Mouse (Mus musculus) heart, postnatal 14 days (tissue): ENCODE results near the gene Edaradd. TPM values are rescaled to one million over a fixed set of nuclear protein-coding genes. Genes with fewer than 3 reads are reported as not detected.
"Not testable (repeated sequence)": the region's sequence is repeated elsewhere in the genome, so short reads cannot be mapped to it uniquely, and the experiment has no call there.

Source experiments
- DNase-seq, 2 experiments: peaks; one replicate each; pipeline ENCODE4 v3.0.0; 2021 to 2022
- intact Hi-C: fragments of 180-260 bp; cut with DNase I; formaldehyde crosslinking; loops from one replicate; pipeline ENCODE4 v1.15.1; 2025
- total RNA-seq, 2 experiments: library from RNA; stranded (reverse); gene quantifications; 2 replicates each; pipeline ENCODE4 v1.2.3; 2021

Gene Edaradd
- total RNA-seq, 2 experiments from 2014 or later: 0.07 to 0.27 TPM

GRCm38 (mm10) chr13:12464844-12465243 is 55.4 kb downstream of the Edaradd start, which contains the start of gene Lgals8:
Gene Lgals8 (minus strand): TSS chr13:12464944.
- DNase-seq: no peak
- intact Hi-C loops: loop anchor here (5.0 kb wide), 2 partner anchors 68 to 102 kb away; partner anchors contain the start of genes Ero1lb and Heatr1

- intact Hi-C loops: loop anchor here (5.0 kb wide), 2 partner anchors 67 to 103 kb away; partner anchors contain the start of genes Ero1lb and Heatr1
- not testable (repeated sequence) for DNase-seq
These were observed 56.1 kb downstream of the Edaradd start for GRCm38 (mm10) chr13:12464159-12464558.

DNA sequence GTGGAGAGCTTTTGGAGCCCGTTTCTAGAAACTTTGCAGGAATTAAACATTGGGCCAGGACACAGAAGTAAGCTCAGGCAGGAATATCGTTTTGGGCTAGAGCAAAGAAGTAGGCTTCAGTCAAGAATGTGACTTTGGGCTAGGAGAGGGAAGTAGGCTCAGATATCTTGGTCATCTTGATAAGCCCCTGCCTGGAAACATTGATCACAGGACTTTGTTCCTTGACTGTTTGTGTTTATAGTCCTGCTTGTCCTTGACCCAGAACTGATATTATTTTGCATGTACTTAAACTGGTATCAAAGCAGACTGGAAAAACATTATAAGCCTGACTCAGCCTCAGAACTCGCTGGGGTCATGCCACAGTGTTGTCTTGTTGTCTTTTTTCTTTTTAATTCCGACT is 57.6 kb downstream of the Edaradd start:
- intact Hi-C loops: loop anchor here (5.0 kb wide), 2 partner anchors 65 to 105 kb away; partner anchors contain the start of genes Ero1lb and Heatr1
- no peak for DNase-seq

DNA sequence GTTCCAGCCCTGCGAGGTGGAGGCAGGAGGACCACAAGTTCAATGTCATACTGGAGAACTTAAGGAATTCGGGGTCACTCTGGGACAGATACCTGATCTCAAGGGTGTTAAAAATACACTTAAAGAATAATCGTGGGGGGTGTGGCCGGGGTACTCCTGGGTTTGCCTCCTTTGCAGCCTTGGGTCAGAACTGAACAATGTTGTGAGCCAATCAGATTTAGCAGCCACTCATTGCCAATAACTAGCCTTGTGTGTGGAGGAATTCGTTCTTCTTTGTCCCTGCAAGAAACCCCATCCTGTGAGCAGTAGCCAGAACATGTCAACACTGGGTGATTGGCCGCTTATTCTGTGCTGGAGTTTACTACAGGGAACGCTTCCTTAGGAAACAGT is 58.5 kb downstream of the Edaradd start:
- DNase-seq: no peak
- intact Hi-C loops: loop anchor here (5.0 kb wide), 2 partner anchors 64 to 106 kb away; partner anchors contain the start of genes Ero1lb and Heatr1

- intact Hi-C loops: loop anchor here (5.0 kb wide), 2 partner anchors 64 to 106 kb away; partner anchors contain the start of genes Ero1lb and Heatr1
- peak; percentile 96 for DNase-seq
These were observed 59.1 kb downstream of the Edaradd start for GRCm38 (mm10) chr13:12460881-12461729.

- intact Hi-C loops: loop anchor here (5.0 kb wide), 2 partner anchors 63 to 107 kb away; partner anchors contain the start of genes Ero1lb and Heatr1
- peak; percentile 41 to 47 for DNase-seq
These were observed 59.8 kb downstream of the Edaradd start for GRCm38 (mm10) chr13:12460443-12460842.

- intact Hi-C loops: no loop called here
These were observed 63.5 kb downstream of the Edaradd start for GRCm38 (mm10) chr13:12456711-12457110.

DNA sequence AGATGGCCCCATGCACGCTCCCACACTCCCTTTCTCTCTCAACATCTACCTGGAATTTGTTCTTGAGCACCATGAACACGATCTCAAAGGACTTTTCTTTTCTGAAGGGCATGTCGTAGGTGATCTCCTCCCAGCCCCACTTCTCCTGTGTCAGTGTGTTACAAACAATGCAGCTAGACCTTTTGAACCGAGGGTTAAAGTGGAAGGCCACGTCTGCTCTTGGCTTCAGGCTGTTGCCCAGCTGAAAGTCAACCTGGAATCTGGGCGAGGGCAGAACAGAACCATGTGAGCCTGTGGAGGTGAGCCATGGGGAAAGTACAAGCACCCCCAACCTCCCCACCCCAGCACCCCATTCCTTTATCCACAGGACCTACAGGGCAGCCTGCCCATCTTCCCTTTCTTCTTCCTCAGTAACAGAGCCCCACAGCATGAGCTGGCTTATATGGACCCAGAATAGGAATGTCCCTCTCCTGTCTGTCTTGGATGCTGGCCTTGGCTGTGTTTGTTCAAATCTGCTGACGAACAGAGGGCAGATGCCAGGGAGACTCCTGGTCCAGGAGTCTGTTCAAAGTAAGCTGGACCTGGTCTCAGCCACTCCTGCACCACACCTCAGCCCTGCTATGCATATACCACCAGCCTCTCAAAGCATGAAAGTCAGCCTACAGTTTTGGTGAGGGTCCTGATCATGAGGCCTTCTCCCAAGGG is 65.4 kb downstream of the Edaradd start:
- intact Hi-C loops: no loop called here
- no peak for DNase-seq

More at GRCm38 (mm10) chr13:12456711-12457110, 63.5 kb downstream of the Edaradd start:
- no peak for DNase-seq

- intact Hi-C loops: no loop called here
These were observed 67.1 kb downstream of the Edaradd start for GRCm38 (mm10) chr13:12453150-12453549.

DNA sequence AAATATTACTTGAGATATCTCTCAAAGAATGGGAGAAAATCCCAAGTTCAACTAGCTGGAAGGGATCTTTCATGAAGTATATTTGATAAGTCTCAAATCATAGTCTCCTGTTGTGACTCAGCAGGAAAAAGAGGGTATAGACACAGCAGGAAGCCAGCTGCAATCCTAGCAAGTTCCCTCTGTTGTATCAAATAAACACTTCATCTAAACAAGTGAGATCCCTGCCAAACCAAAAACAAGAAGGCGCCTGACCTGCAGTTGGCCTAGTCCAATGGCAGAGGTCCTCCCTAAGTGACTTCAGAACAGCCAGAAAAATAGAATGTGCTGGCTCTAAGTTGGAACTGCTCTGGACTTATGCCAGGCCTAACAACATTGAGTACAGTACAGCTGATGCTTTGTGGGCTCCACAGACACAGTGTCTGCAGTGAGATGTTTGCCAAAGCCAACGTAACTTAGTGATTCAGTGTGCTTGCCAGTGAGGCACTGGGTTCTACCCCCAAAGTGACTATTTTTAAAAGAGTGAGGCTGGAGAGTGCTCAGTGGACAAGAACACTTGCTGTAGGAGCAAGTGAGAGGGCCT is 78.1 kb downstream of the Edaradd start:
- intact Hi-C loops: no loop called here
- peak; percentile 16 to 51 for DNase-seq

More at GRCm38 (mm10) chr13:12453150-12453549, 67.1 kb downstream of the Edaradd start:
- no peak for DNase-seq

DNA sequence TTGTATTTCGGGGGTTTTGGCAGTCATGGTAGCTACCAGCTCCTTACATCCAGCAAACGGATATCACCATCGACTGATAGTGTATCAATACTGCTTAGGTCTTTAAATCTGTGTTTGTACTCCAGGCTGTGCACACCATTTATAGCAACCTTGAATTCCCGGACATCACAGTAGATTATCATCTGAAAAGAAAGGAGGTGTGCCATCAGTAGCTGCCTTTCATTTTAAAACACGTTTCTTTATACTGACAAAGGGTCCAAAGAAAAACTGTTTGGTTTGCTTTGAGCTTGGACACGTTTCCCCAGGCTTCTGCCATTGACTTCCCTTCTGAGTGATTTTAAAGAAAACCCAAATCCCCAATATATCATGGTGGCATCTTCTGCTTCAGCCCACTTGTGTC is 79.4 kb downstream of the Edaradd start:
- DNase-seq: no peak
- intact Hi-C loops: no loop called here

- intact Hi-C loops: no loop called here
- no peak for DNase-seq
These were observed 80.7 kb downstream of the Edaradd start for GRCm38 (mm10) chr13:12439586-12439985.

DNA sequence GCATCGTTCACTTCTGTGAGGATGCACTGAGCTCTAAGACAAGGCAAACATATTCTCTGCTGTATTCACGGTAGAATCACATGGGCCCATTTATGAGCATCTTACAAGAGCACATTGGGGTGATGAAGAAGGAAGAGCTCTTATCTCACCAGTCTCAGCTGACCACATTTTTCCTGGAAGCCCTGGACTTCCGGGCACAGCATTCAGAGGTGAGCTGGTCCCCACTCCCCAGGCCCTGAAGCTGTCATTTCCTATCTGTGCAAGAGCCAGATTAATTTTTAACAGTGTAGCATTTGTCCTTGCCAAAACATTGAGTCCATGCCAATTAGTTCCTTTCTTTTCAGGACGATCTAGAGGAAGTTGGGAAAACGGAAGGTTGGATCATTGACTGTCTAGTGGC is 86.4 kb downstream of the Edaradd start:
- no peak for DNase-seq
- intact Hi-C loops: no loop called here

DNA sequence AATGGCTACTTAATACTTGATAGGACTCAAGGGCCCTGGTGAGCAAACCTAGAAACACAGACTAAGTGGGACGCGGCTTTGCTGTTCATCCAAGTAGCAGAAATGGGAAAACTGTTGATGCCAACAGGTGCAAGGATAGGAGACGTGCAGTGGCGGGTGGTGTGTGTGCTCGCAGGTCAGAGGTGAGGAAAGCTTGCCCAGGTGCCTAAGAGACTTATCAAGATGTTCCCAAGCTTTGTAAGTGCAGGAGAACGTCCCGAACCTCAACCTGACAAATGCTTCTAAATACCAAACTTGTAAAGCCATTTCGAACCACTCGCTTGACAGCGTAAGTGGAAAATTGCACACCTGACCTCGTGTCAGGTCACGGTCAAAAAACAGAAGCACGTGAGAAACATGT is 91.7 kb downstream of the Edaradd start:
- intact Hi-C loops: no loop called here
- DNase-seq: no peak

Other genes starting within 250 kb of the Edaradd start
- 1,000 to 10,000 TPM; 1,811 to 1,984 TPM for gene Actn2, start 179.7 kb downstream of the Edaradd start, total RNA-seq
- 10 to 100 TPM; 13.8 to 14.7 TPM for gene Heatr1, start 125.4 kb downstream of the Edaradd start, total RNA-seq
- gene Lgals8, start 55.5 kb downstream of the Edaradd start, total RNA-seq: 10 to 100 TPM; 33.9 to 40.0 TPM
- 1 to 10 TPM; 1.9 to 2.5 TPM for gene Ero1lb, start 45.4 kb upstream of the Edaradd start, total RNA-seq